7 mouse cellular contexts compared by ENCODE assay signal in the genomic region with DNA sequence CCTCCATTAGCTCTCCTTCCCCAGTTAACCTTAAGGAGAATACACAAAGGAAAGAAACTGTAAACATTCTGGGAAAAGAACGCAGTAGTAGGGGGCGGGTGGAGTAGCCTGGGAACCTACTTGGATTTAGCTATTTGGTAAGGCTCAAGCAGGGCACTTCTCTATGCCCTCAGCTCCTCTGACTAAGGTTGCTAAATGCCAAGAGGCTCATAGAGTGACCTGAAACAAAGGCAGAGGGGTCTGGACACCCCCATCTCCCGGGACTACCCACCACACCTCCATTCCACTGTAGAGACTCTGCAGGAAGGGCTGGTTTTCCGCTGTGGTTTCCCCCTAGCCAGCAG.
DNase-seq lines count a peak whose midpoint lies in the region; ATAC-seq lines count a peak whose summit lies in the region.

No protein-coding gene starts in this region.

- H3K4me2 ChIP-seq in lung, embryonic 15.5 days = peak overlapping the region; percentile 60
- peak overlapping the region; percentile 59 for H3K4me2 ChIP-seq in forebrain, embryonic 16.5 days (ENCODE audit: low read length)
- H3K4me2 ChIP-seq in limb, embryonic 13.5 days (replicated peaks) = peak overlapping the region; percentile 60
- peak overlapping the region; percentile 67 for H3K4me2 ChIP-seq in stomach, embryonic 16.5 days (ENCODE audit: low read depth, low read length)

- peaks cover 4% of the 10 kb centered on the region; the same call in 1 of the 2 replicates for H3K4me1 ChIP-seq in lung, embryonic 15.5 days
- H3K4me1 ChIP-seq in forebrain, embryonic 16.5 days (replicated peaks; ENCODE audit: control insufficient read depth, insufficient read depth, low read length) = peaks cover 15% of the 10 kb centered on the region
- peaks cover 20% of the 10 kb centered on the region for H3K4me1 ChIP-seq in limb, embryonic 13.5 days
- H3K4me1 ChIP-seq in stomach, embryonic 16.5 days (ENCODE audit: control insufficient read depth, insufficient read depth, low read length) = peaks cover 3% of the 10 kb centered on the region; the same call in 1 of the 2 replicates

- 0 out of 2 replicates have a peak, but pooled peaks have one; percentile 37 for ATAC-seq in lung, embryonic 15.5 days (ENCODE audit: borderline replicate concordance, extremely low read depth, low FRiP score, low TSS enrichment)
- peak; percentile 47; the same call in 1 of the 2 replicates for ATAC-seq in forebrain, embryonic 16.5 days
- no peak for ATAC-seq in limb, embryonic 13.5 days (ENCODE audit: low FRiP score, low read depth)
- ATAC-seq in stomach, embryonic 16.5 days (ENCODE audit: insufficient read depth, low FRiP score) = 0 out of 2 replicates have a peak, but pooled peaks have one; percentile 6

- H3K27ac ChIP-seq in lung, embryonic 15.5 days = no peak overlapping the region
- no peak overlapping the region for H3K27ac ChIP-seq in forebrain, embryonic 16.5 days (ENCODE audit: low read length)
- no peak overlapping the region for H3K27ac ChIP-seq in limb, embryonic 13.5 days
- H3K27ac ChIP-seq in stomach, embryonic 16.5 days (ENCODE audit: low read length) = no peak overlapping the region

- no peaks in the 10 kb centered on the region; the same call in 1 of the 2 replicates for H3K27me3 ChIP-seq in lung, embryonic 15.5 days
- H3K27me3 ChIP-seq in forebrain, embryonic 16.5 days (replicated peaks; ENCODE audit: control insufficient read depth, insufficient read depth, low read length) = no peaks in the 10 kb centered on the region
- H3K27me3 ChIP-seq in limb, embryonic 13.5 days = no peaks in the 10 kb centered on the region
- H3K27me3 ChIP-seq in stomach, embryonic 16.5 days (ENCODE audit: control insufficient read depth, insufficient read depth, low read length) = no peaks in the 10 kb centered on the region

- H3K9me3 ChIP-seq in lung, embryonic 15.5 days = no peaks in the 10 kb centered on the region
- no peaks in the 10 kb centered on the region for H3K9me3 ChIP-seq in forebrain, embryonic 16.5 days (ENCODE audit: control insufficient read depth, low read length)
- H3K9me3 ChIP-seq in limb, embryonic 13.5 days = no peaks in the 10 kb centered on the region
- no peaks in the 10 kb centered on the region for H3K9me3 ChIP-seq in stomach, embryonic 16.5 days (replicated peaks; ENCODE audit: control insufficient read depth, low read length)

- 0 out of 2 replicates have a peak overlapping the region, but pooled peaks have one; percentile 27 for H3K4me3 ChIP-seq in lung, embryonic 15.5 days
- no peak overlapping the region for H3K4me3 ChIP-seq in forebrain, embryonic 16.5 days (replicated peaks; ENCODE audit: low read length)
- H3K4me3 ChIP-seq in limb, embryonic 13.5 days = no peak overlapping the region
- H3K4me3 ChIP-seq in stomach, embryonic 16.5 days (replicated peaks; ENCODE audit: low read length) = peak overlapping the region; percentile 38; the same call in 1 of the 2 replicates

- no peaks in the 10 kb centered on the region for H3K36me3 ChIP-seq in lung, embryonic 15.5 days
- H3K36me3 ChIP-seq in forebrain, embryonic 16.5 days (ENCODE audit: control insufficient read depth, insufficient read depth) = no peaks in the 10 kb centered on the region
- H3K36me3 ChIP-seq in limb, embryonic 13.5 days = no peaks in the 10 kb centered on the region
- H3K36me3 ChIP-seq in stomach, embryonic 16.5 days (ENCODE audit: control insufficient read depth, insufficient read depth, low read length) = no peaks in the 10 kb centered on the region

- 44% methylated on average over 4 of the region's 4 CpGs for WGBS in lung, embryonic 15.5 days
- WGBS in forebrain, embryonic 16.5 days = 49% methylated on average over 4 of the region's 4 CpGs
- WGBS in limb, embryonic 13.5 days = 46% methylated on average over 4 of the region's 4 CpGs
- WGBS in stomach, embryonic 16.5 days = 37% methylated on average over 4 of the region's 4 CpGs

- intact Hi-C loops in gastrocnemius, postnatal 14 days (cut with DNase I; ENCODE audit: low total_unique reads) = loop anchor here (10.0 kb wide), 1 partner anchor 1445 kb away; no protein-coding TSS in a partner anchor

- DNase-seq in lung, postnatal 14 days = no peak
- DNase-seq in gastrocnemius, postnatal 14 days = no peak
- no peak for DNase-seq in gastrocnemius, postnatal 4 days (ENCODE audit: low spot score in 2 of 2)

- H3K9ac ChIP-seq in lung, embryonic 15.5 days = no peak overlapping the region
- peak overlapping the region; percentile 52 for H3K9ac ChIP-seq in forebrain, embryonic 16.5 days (replicated peaks; ENCODE audit: low read depth, low read length)
- H3K9ac ChIP-seq in limb, embryonic 13.5 days = no peak overlapping the region
- H3K9ac ChIP-seq in stomach, embryonic 16.5 days (ENCODE audit: low read length) = peak overlapping the region; percentile 28; the same call in 1 of the 2 replicates

Comparison
In these comparisons a context has a peak if more than half of its experiments do, and no peak if none do; other contexts are left out.
1. H3K4me3 ChIP-seq: peak in lung, embryonic 15.5 days (single experiment) and stomach, embryonic 16.5 days (single experiment); none in forebrain, embryonic 16.5 days (single experiment) and limb, embryonic 13.5 days (single experiment).
2. H3K9ac ChIP-seq: peak in forebrain, embryonic 16.5 days (single experiment) and stomach, embryonic 16.5 days (single experiment); none in lung, embryonic 15.5 days (single experiment) and limb, embryonic 13.5 days (single experiment).
3. Peak in every context shown above with its lines, with median percentiles within 50 percentile points of each other: H3K4me2 ChIP-seq.